Mouse (Mus musculus): ENCODE measurements around the gene Olfr70.

Gene Olfr70

DNA sequence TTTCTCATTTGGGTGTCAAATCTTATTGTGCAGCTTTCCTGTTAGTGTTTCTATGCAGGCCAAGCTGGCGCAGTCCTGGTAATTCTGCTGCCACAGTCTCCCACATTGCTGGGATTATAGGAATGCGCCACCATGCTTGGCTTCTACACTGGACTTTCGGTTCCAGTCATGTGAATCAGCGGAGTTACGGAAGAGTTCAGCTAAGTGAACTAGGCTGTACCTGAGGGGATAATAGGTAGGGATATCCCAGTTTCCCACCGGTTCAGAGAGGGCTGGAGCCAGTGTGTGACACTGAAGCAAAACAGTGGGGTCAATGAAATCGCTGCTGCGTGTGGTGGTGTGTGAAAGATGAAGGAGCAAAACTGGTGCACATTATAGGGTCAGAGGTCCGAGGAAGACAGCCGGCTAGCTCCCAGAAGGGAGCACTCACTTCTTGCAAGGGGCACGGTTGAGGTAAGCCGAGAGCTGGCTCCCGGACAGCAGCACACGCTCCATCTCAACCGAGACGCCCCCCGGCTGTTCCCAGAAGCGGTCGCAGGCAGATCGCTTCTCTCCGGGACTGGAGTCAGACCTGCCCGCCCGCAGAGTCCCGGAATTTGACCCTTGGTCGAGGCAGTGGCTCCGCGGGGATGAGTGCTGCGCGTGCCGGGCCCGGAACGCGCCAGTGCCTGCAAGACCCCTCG lies 44.8 kb downstream of the Olfr70 start:
- no peak for DNase-seq (ENCODE audit: low read depth, low spot score)

DNA sequence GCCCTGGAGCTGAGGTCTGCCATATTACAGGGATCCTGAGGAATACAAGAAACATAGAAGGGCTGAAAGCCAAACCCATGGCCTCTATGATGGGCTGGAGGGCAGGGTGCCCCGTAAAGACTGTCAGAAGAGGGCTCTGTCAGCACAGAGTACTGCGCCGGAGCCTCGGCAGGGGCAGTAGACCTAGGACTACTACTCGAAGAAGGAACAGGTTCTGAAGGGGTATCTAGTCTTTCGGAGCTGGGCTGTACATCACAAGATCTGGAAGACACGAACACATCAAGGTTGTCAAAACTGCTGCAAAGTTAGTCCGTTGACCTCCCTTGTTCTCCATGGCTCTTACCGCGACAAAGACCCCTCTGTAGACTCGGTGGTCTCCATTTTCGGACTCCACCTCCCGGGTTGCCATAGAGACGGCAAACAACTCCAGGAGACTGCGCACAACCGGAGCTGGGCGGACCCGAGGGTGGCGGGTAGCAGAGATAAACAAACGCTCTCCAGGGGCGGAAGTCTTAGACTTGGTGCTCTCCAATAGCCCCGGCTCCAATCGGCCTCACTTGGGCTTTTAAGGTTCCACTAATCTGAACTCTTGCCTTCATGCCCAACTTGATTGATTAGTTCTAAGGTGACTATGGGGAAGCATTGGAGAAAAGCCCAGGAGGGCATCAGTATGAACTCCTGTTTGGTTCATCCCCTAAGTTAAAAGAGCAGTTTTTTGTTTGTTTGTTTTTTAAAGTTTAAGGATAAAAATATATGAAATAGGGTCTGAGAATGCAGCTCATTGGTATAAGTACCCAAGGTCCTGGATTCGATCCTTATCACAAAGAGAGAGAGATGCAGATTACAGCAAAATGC lies 47.2 kb downstream of the Olfr70 start, which contains the start of gene Spag8:
TSS of gene Spag8 (minus strand) at position 434 of the 855 bp plus-strand sequence.
- DNase-seq (ENCODE audit: low read depth, low spot score), result no peak

DNA sequence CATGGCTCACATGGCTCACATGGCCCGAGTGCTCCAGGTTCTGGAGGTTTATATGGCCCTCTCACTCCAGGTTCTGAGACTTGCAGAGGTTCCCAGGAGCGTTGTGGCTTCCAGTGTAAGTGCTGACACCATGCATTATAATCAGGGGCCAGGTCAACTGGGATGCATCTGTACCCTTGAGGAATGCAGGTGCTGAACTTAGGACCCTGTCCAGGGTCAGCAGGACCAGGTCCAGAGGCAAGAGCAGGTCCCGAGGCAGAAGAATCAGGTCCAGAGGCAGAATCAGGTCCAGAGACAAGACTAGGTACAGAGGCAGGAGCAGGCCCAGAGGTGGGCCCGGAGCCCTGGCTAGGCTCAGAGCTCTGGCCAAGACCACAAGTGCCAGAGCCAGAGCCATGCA lies 47.9 kb downstream of the Olfr70 start:
- no peak for DNase-seq (ENCODE audit: low read depth, low spot score)

DNA sequence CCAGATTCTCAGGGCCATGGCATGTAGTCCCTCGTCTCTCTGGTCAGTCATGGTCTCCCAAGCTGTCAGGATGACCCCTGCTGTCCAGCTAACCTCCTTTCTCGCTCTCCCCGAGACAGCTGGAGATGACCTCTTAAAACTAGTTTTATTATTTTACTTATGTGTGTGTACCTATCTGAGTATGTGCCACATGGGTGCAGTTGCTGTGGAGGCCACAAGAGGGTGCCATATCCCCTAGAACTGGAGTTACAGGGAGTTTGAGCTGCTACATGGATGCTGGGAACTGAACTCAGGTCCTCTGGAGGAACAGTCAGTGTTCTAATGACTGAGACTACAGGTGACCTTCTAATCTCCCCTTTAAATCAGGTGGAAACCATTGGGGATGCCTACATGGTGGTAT lies 50.8 kb downstream of the Olfr70 start:
- DNase-seq (ENCODE audit: low read depth, low spot score), result no peak

Measured in telencephalon, adult 2 months (tissue).